Mouse (Mus musculus) CH12.LX (cell line): ENCODE measurements around the gene Atp23. TPM values are rescaled to one million over a fixed set of nuclear protein-coding genes. Genes with fewer than 3 reads are reported as not detected.

Experiments used
- DNase-seq: peaks from one replicate; pipeline ENCODE4 v3.0.0-alpha.2; 2013; ENCODE audit errors: extremely low read depth
- H3K27ac ChIP-seq: 2 replicates; pipeline ENCODE4 v1.5.1; 2012; ENCODE audit warnings: low read depth, mild to moderate bottlenecking, control low read depth, moderate library complexity; ENCODE audit not compliant: insufficient read depth
- H3K27me3 ChIP-seq: replicated peaks from 2 replicates; pipeline ENCODE3; 2012; ENCODE audit warnings: inconsistent platforms
- H3K36me3 ChIP-seq, 2 experiments: replicated peaks in 1 of 2; 2 replicates each; pipeline versions ENCODE3 to v1.6.1; 2012; ENCODE audit warnings: inconsistent platforms in 1 of 2, low read length in 1 of 2, mild to moderate bottlenecking in 1 of 2, mixed read lengths in 1 of 2, moderate library complexity in 1 of 2; ENCODE audit not compliant: control insufficient read depth in 1 of 2, insufficient read depth in 1 of 2
- H3K4me1 ChIP-seq, 2 experiments: 2 replicates each; pipeline ENCODE4 v1.6.1; 2012; ENCODE audit warnings: inconsistent platforms in 1 of 2, moderate library complexity in 1 of 2; ENCODE audit not compliant: insufficient read depth in 2 of 2, control insufficient read depth in 1 of 2
- H3K4me2 ChIP-seq: 2 replicates; pipeline ENCODE4 v1.6.1; 2012; ENCODE audit warnings: low read depth, mild to moderate bottlenecking, control low read depth; ENCODE audit not compliant: poor library complexity, insufficient read depth, severe bottlenecking
- H3K4me3 ChIP-seq, 3 experiments: fragments of 150-350 bp in 1 of 3; sonication (generic) in 1 of 3; replicated peaks in 1 of 3; 2 replicates each; pipeline versions ENCODE3 to v1.5.1; 2011 to 2012; ENCODE audit warnings: low read depth in 2 of 3, low read length in 2 of 3, mild to moderate bottlenecking in 2 of 3, moderate library complexity in 2 of 3, control low read depth in 1 of 3, improper control_type of control experiment in 1 of 3, inconsistent platforms in 1 of 3, mixed read lengths in 1 of 3; ENCODE audit not compliant: poor library complexity in 1 of 3
- H3K79me2 ChIP-seq: replicated peaks from 2 replicates; pipeline ENCODE4 v1.6.1; 2012; ENCODE audit warnings: mild to moderate bottlenecking, moderate library complexity; ENCODE audit not compliant: control insufficient read depth, poor library complexity, insufficient read depth, severe bottlenecking; ENCODE audit errors: extremely low read depth
- H3K9ac ChIP-seq: 2 replicates; pipeline ENCODE4 v1.6.1; 2012; ENCODE audit warnings: low read depth, mild to moderate bottlenecking, control low read depth, moderate library complexity; ENCODE audit not compliant: insufficient read depth
- H3K9me3 ChIP-seq: replicated peaks from 2 replicates; pipeline ENCODE3; 2012; ENCODE audit warnings: low read length, inconsistent platforms, mixed read lengths
- BHLHE40 ChIP-seq: IDR thresholded peaks from 2 replicates; pipeline ENCODE4 v1.6.1; 2011; ENCODE audit warnings: mild to moderate bottlenecking, low read depth, low read length, improper control_type of control experiment
- CHD2 ChIP-seq: IDR thresholded peaks from 2 replicates; pipeline ENCODE4 v1.6.1; 2011; ENCODE audit warnings: low read length, improper control_type of control experiment
- CTCF ChIP-seq, 2 experiments: IDR thresholded peaks in 1 of 2; conservative IDR thresholded peaks in 1 of 2; 2 replicates each; pipeline ENCODE4 v1.5.1; 2011 to 2012; ENCODE audit warnings: low read depth in 2 of 2, low read length in 2 of 2, improper control_type of control experiment in 1 of 2, inconsistent platforms in 1 of 2, mild to moderate bottlenecking in 1 of 2, moderate library complexity in 1 of 2
- E2F4 ChIP-seq: IDR thresholded peaks from 2 replicates; pipeline ENCODE4 v1.6.1; 2011; ENCODE audit warnings: low read depth, low read length, improper control_type of control experiment; ENCODE audit not compliant: insufficient replicate concordance
- ELF1 ChIP-seq: IDR thresholded peaks from 2 replicates; pipeline ENCODE4 v1.6.1; 2014; ENCODE audit warnings: low read depth, mild to moderate bottlenecking, inconsistent platforms, low read length, improper control_type of control experiment
- ETS1 ChIP-seq: conservative IDR thresholded peaks from 2 replicates; pipeline ENCODE4 v1.6.1; 2012; ENCODE audit warnings: low read depth, mild to moderate bottlenecking, inconsistent platforms, low read length, improper control_type of control experiment, moderate library complexity
- IRF4 ChIP-seq: IDR thresholded peaks from 2 replicates; pipeline ENCODE4 v1.6.1; 2014; ENCODE audit warnings: low read depth, mild to moderate bottlenecking, inconsistent platforms, low read length, improper control_type of control experiment
- JUN ChIP-seq: IDR thresholded peaks from 2 replicates; pipeline ENCODE4 v1.6.1; 2011; ENCODE audit warnings: low read depth, mild to moderate bottlenecking, low read length, improper control_type of control experiment, moderate library complexity; ENCODE audit not compliant: insufficient read depth
- JUND ChIP-seq: conservative IDR thresholded peaks from 2 replicates; pipeline ENCODE4 v1.6.1; 2011; ENCODE audit warnings: low read depth, low read length, improper control_type of control experiment
- MAX ChIP-seq: IDR thresholded peaks from 2 replicates; pipeline ENCODE4 v1.6.1; 2011; ENCODE audit warnings: low read length, improper control_type of control experiment
- MEF2A ChIP-seq: IDR thresholded peaks from 2 replicates; pipeline ENCODE4 v1.6.1; 2014; ENCODE audit warnings: low read depth, mild to moderate bottlenecking, inconsistent platforms, low read length, improper control_type of control experiment, borderline replicate concordance
- MXI1 ChIP-seq: IDR thresholded peaks from 2 replicates; pipeline ENCODE4 v1.6.1; 2011; ENCODE audit warnings: mild to moderate bottlenecking, low read depth, low read length, improper control_type of control experiment
- POLR2A ChIP-seq: IDR thresholded peaks from 2 replicates; pipeline ENCODE4 v1.6.1; 2011; ENCODE audit warnings: low read depth, mild to moderate bottlenecking, improper control_type of control experiment, low read length
- POLR2AphosphoS2 ChIP-seq: IDR thresholded peaks from 2 replicates; pipeline ENCODE4 v1.6.1; 2011; ENCODE audit warnings: low read depth, low read length, improper control_type of control experiment
- TBP ChIP-seq: conservative IDR thresholded peaks from 2 replicates; pipeline ENCODE4 v1.6.1; 2011; ENCODE audit warnings: low read depth, low read length, improper control_type of control experiment
- UBTF ChIP-seq: IDR thresholded peaks from 2 replicates; pipeline ENCODE4 v1.6.1; 2012; ENCODE audit warnings: low read depth, mild to moderate bottlenecking, inconsistent platforms, low read length, improper control_type of control experiment, moderate library complexity
- USF1 ChIP-seq: IDR thresholded peaks from 2 replicates; pipeline ENCODE4 v1.6.1; 2014; ENCODE audit warnings: low read depth, mild to moderate bottlenecking, inconsistent platforms, low read length, improper control_type of control experiment
- USF2 ChIP-seq: conservative IDR thresholded peaks from 2 replicates; pipeline ENCODE4 v1.6.1; 2011; ENCODE audit warnings: low read depth, low read length, improper control_type of control experiment
- ZC3H11A ChIP-seq: IDR thresholded peaks from 2 replicates; pipeline ENCODE4 v1.6.1; 2012; ENCODE audit warnings: low read depth, mild to moderate bottlenecking, inconsistent platforms, low read length, improper control_type of control experiment
- ZKSCAN1 ChIP-seq: IDR thresholded peaks from 2 replicates; pipeline ENCODE4 v1.6.1; 2012; ENCODE audit warnings: low read depth, inconsistent platforms, low read length, improper control_type of control experiment, borderline replicate concordance
- ZMIZ1 ChIP-seq: IDR thresholded peaks from 2 replicates; pipeline ENCODE4 v1.6.1; 2012; ENCODE audit warnings: low read depth, mild to moderate bottlenecking, inconsistent platforms, low read length, improper control_type of control experiment
- ZNF384 ChIP-seq: IDR thresholded peaks from 2 replicates; pipeline ENCODE4 v1.6.1; 2012; ENCODE audit warnings: low read depth, low read length, improper control_type of control experiment, inconsistent platforms
- dilution Hi-C: fragments of 300-500 bp; cut with MboI; formaldehyde crosslinking; loops from 2 replicates; pipeline ENCODE4 v1.14.3; 2020; ENCODE audit warnings: low sequenced_read_pairs; ENCODE audit not compliant: extremely low pct_unique_long_range_greater_than_20kb, extremely low pct_ligation_motif_present
- in situ Hi-C: fragments of 300-500 bp; cut with MboI; formaldehyde crosslinking; loops from 3 replicates; pipeline ENCODE4 v1.14.3; 2019; ENCODE audit warnings: low sequenced_read_pairs, low pct_ligation_motif_present, low pct_unique_long_range_greater_than_20kb, mixed read lengths
- polyA plus RNA-seq: library from polyadenylated mRNA; unstranded; fragments of >175 nt; gene quantifications from 2 replicates; pipeline ENCODE4 v1.2.1, GENCODE M21; 2012; ENCODE audit warnings: low read depth; ENCODE audit not compliant: insufficient read length
- total RNA-seq, 2 experiments: library from RNA; depleted of rRNA; stranded (reverse); fragments of 300-350 nt in 1 of 2; fragments of >200 nt in 1 of 2; gene quantifications; 2 replicates each; pipeline ENCODE4 v1.2.3; 2012 to 2014

Gene Atp23
- total and polyA plus RNA-seq, 3 experiments, result 16.7 to 18.9 (median 17.2) TPM

- Histone ChIP-seq H3K27me3 (no peaks in the 10 kb centered on the region), H3K9ac (no peak overlapping the region), H3K4me1 (peaks cover 0 to 24% of the 10 kb centered on the region in 2 experiments; a peak in 3 of 4 replicates), H3K9me3 (peaks cover 16% of the 10 kb centered on the region), H3K4me3 (no peak overlapping the region), H3K4me2 (no peak overlapping the region), H3K36me3 (no peaks in the 10 kb centered on the region), H3K79me2 (no peaks in the 10 kb centered on the region), H3K27ac (no peak overlapping the region)
- dilution Hi-C loops, result no loop called here
- peak; percentile 34 for DNase-seq
- TF ChIP-seq CTCF (conservative IDR thresholded peaks at IDR 0.05 in 1 of 2, IDR thresholded peaks at IDR 0.05 in 1 of 2; ENCODE audit: low read depth in 2 of 2, low read length in 2 of 2) (no peak), E2F4 (no peak), POLR2AphosphoS2 (no peak), CHD2 (no peak), MEF2A (peak; percentile 10; the same call in 1 of the 2 replicates), TBP (no peak), ELF1 (no peak)
- in situ Hi-C loops, result no loop called here
Measured at GRCm38 (mm10) chr10:126935556-126936381, 34.6 kb upstream of the Atp23 start.

DNA sequence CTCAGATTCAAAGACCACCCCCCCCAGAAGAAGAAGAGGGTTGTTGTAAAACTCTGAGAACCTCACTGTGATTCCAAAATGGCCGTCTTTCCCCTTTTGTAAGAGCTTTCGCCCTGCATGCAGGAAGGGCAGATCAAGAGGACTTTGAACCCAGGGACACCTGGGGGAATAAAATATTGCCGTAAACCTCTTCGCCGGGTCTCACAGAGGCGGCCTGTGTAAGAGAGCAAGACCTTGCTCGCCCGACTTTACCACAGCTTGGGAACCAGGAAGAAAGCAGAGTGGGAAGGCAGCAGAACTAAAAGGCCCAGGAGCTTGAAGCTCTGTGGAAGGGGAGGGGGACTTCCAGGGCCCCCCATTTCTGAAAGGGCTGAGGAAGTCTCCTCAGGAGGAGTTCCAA, 34.0 kb upstream of the Atp23 start:
- Histone ChIP-seq H3K4me1 (peaks cover 0 to 30% of the 10 kb centered on the region in 2 experiments; a peak in 3 of 4 replicates), H3K4me2 (no peak overlapping the region)

More for the DNA sequence above, 34.0 kb upstream of the Atp23 start:
- Histone ChIP-seq H3K9me3 (peaks cover 16% of the 10 kb centered on the region), H3K36me3 (no peaks in the 10 kb centered on the region), H3K27ac (no peak overlapping the region), H3K4me3 (no peak overlapping the region), H3K27me3 (no peaks in the 10 kb centered on the region), H3K9ac (no peak overlapping the region), H3K79me2 (no peaks in the 10 kb centered on the region)
- no peak for DNase-seq
- dilution Hi-C loops (no loop called here), in situ Hi-C loops (no loop called here)
- TF ChIP-seq MXI1, result no peak
- no peak for TF ChIP-seq USF1
- no peak for TF ChIP-seq JUN
- TF ChIP-seq ZKSCAN1, result no peak
- no peak for TF ChIP-seq POLR2A
- TF ChIP-seq MAX, result no peak
- TF ChIP-seq ZMIZ1, result no peak
- TF ChIP-seq ZNF384, result no peak
- no peak for TF ChIP-seq TBP
- no peak for TF ChIP-seq CHD2
- TF ChIP-seq ZC3H11A, result no peak
- TF ChIP-seq IRF4, result no peak
- no peak for TF ChIP-seq BHLHE40
- TF ChIP-seq ELF1, result no peak
- TF ChIP-seq ETS1, result no peak
- no peak for TF ChIP-seq JUND
- no peak for TF ChIP-seq USF2
- no peak for TF ChIP-seq CTCF (conservative IDR thresholded peaks at IDR 0.05 in 1 of 2, IDR thresholded peaks at IDR 0.05 in 1 of 2; ENCODE audit: low read depth in 2 of 2, low read length in 2 of 2)
- no peak for TF ChIP-seq UBTF
- TF ChIP-seq MEF2A, result no peak
